Mouse (Mus musculus): ENCODE data around the gene Tnik.
A peak's percentile ranks its signal among the peaks of the same experiment; 100 is the strongest.

DNA sequence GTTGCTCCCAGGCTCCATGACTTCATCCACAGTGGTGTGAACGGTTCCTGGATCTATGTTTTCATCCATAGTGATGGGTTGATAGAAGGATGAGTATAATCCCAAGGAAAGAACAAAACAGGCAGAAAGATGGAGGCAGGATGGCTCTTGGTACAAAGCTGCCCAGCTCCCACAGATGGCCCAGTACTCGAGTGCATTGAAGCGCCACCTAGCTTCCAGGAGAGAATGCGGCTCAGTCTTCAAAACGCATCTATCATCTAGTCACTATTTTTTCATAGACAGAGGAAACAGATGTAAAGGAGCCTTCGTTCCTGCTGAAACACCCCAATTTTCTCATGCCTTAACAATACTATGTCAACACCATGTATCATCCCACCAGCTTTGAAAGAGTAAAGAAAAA lies 460.5 kb downstream of the Tnik start:
- peak; percentile 47 for TF ChIP-seq CTCF (conservative IDR thresholded peaks at IDR 0.05; ENCODE audit: low read length)
- TF ChIP-seq POU5F1 (IDR thresholded peaks at IDR 0.05; ENCODE audit: borderline replicate concordance, low read length), result no peak

Data from E14TG2a.4 (cell line).